Mouse (Mus musculus) midbrain, embryonic 10.5 days (tissue): ENCODE results near the gene Alad. TPM values are rescaled to one million over a fixed set of nuclear protein-coding genes. Genes with fewer than 3 reads are reported as not detected.
"Not testable (repeated sequence)": the region's sequence is repeated elsewhere in the genome, so short reads cannot be mapped to it uniquely, and the experiment has no call there.

ENCODE experiments used
- DNase-seq: peaks from one replicate; pipeline ENCODE4 v3.0.0-alpha.2; 2017; ENCODE audit warnings: low spot score
- H3K27ac ChIP-seq: fragments of 300-500 bp; sonication (generic); replicated peaks from 2 replicates; pipeline ENCODE4 v1.5.1; 2016; ENCODE audit warnings: mild to moderate bottlenecking
- H3K27me3 ChIP-seq: fragments of 300-500 bp; sonication (generic); 2 replicates; pipeline ENCODE4 v1.6.1; 2016; ENCODE audit warnings: low read depth, mild to moderate bottlenecking; ENCODE audit not compliant: poor library complexity, severe bottlenecking
- H3K36me3 ChIP-seq: fragments of 300-500 bp; sonication (generic); 2 replicates; pipeline ENCODE4 v1.6.1; 2016; ENCODE audit warnings: mild to moderate bottlenecking, moderate library complexity
- H3K4me1 ChIP-seq: fragments of 300-500 bp; sonication (generic); 2 replicates; pipeline ENCODE4 v1.6.1; 2016
- H3K4me3 ChIP-seq: fragments of 300-500 bp; sonication (generic); 2 replicates; pipeline ENCODE4 v1.5.1; 2016; ENCODE audit warnings: mild to moderate bottlenecking, moderate library complexity
- H3K9me3 ChIP-seq: fragments of 300-500 bp; sonication (generic); replicated peaks from 2 replicates; pipeline ENCODE4 v1.6.1; 2016; ENCODE audit warnings: mild to moderate bottlenecking
- WGBS: fragments of 180-500 bp; shearing (Covaris S2); methylation state at CpG from one replicate; pipeline ENCODE4 v1.1.7; 2016; 5-methylcytosine and 5-hydroxymethylcytosine counted together
- polyA plus RNA-seq: library from polyadenylated mRNA; unstranded; fragments of >200 nt; fragmentation: Nextera tagmentation; extraction: Ambion mirVana; gene quantifications from 2 replicates; pipeline ENCODE4 v1.2.1, GENCODE M21; 2016

The Alad gene
- polyA plus RNA-seq, 1 experiment from 2014 or later: 123 TPM

DNA sequence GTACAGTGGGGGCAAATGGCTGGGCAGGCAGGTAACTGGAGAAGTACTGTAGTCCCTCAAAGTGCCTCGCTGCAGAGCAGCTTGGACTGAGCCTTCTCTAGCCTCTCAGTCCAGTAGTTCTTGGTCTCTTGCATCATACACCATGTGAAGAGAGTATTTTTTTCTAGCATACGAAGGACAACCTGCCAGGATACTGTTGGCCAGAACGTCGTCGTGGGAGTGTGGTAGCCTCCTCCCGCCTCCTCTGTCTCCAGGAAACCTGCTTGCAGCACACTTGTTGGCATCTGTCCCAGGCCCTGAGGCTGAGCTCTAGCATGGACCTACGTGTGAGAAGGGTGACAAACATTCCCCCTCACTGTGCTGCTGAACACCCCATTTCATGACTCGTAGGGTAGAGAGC, 22.9 kb downstream of the Alad start:
- H3K4me3 ChIP-seq: no peak overlapping the region
- 90% methylated on average over 8 of the region's 8 CpGs for WGBS
- H3K9me3 ChIP-seq: no peaks in the 10 kb centered on the region
- H3K27me3 ChIP-seq: no peaks in the 10 kb centered on the region
- H3K36me3 ChIP-seq: peaks cover 20% of the 10 kb centered on the region
- H3K27ac ChIP-seq: no peak overlapping the region
- peaks cover 8% of the 10 kb centered on the region for H3K4me1 ChIP-seq
- DNase-seq: no peak

DNA sequence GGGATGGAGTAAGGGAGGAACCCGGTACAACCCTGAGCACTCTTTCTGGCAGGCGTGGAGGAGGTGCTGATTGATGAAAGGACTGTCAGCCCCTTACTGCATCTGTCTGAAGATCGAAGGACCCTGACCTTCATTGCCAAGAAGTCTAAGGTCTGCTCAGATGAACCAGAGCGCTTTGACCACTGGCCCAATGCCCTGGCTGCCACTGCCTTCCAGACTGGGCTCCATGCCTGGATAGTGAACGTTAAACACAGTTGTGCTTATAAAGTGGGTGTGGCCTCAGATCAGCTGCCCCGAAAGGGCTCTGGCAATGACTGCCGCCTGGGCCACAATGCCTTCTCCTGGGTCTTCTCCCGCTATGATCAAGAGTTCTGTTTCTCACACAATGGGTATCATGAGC, 23.8 kb downstream of the Alad start:
- 82% methylated on average over 8 of the region's 8 CpGs for WGBS
- no peak overlapping the region for H3K27ac ChIP-seq
- DNase-seq: no peak
- H3K36me3 ChIP-seq: peaks cover 20% of the 10 kb centered on the region
- no peak overlapping the region for H3K4me3 ChIP-seq
- H3K27me3 ChIP-seq: no peaks in the 10 kb centered on the region
- H3K4me1 ChIP-seq: peaks cover 1% of the 10 kb centered on the region; the same call in 1 of the 2 replicates
- no peaks in the 10 kb centered on the region for H3K9me3 ChIP-seq

DNA sequence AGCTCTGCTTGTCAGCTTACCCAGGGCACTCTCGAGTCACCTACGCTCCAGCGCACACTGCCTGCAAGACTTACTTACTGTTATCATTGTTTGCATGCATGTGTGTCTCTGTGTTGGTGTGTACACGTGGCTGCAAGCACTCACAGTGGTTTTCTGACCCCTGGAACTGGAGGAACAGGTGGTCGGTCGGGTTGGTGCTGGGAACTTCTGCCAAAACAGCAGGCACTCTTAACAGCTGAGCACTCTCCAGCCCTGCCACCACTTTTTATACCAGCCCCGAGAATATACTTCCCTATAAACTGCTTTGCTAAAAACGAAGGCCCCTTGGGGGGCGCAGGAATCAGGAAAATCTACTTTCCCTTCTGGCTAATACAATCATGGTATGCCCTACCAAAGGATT, 25.5 kb downstream of the Alad start:
- Histone ChIP-seq H3K9me3 (no peaks in the 10 kb centered on the region), H3K36me3 (peaks cover 13% of the 10 kb centered on the region), H3K27ac (no peak overlapping the region), H3K4me1 (no peaks in the 10 kb centered on the region), H3K27me3 (no peaks in the 10 kb centered on the region), H3K4me3 (no peak overlapping the region)
- WGBS: 75% methylated on average over 9 of the region's 9 CpGs
- no peak for DNase-seq

DNA sequence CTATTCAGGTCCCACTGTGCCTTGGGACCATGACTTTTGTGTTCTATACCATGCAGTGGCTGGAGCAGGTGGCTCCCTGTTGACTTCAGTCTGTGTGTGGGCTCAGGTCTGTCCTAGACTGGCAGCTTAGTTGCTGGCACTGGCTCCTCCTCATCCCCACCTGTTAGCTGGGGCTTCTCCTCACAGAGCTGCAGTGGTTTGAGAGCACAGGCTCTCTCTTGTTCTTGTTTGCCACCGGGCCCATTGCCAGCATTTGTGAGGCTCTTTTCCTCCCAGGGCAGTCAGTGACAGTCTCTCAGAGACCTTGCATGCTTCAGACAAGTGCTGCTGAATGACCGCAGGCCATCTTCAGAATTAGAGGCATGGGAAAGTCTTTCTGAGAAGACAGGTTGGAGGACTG, 27.0 kb downstream of the Alad start:
- no peaks in the 10 kb centered on the region for H3K9me3 ChIP-seq
- no peak for DNase-seq
- H3K36me3 ChIP-seq: peaks cover under 1% of the 10 kb centered on the region; the same call in 1 of the 2 replicates
- 84% methylated on average over 2 of the region's 2 CpGs for WGBS
- H3K4me3 ChIP-seq: no peak overlapping the region
- H3K4me1 ChIP-seq: 0 out of 2 replicates have a peak, but pooled peaks cover 6% of the 10 kb centered on the region
- H3K27ac ChIP-seq: no peak overlapping the region
- no peaks in the 10 kb centered on the region for H3K27me3 ChIP-seq

DNA sequence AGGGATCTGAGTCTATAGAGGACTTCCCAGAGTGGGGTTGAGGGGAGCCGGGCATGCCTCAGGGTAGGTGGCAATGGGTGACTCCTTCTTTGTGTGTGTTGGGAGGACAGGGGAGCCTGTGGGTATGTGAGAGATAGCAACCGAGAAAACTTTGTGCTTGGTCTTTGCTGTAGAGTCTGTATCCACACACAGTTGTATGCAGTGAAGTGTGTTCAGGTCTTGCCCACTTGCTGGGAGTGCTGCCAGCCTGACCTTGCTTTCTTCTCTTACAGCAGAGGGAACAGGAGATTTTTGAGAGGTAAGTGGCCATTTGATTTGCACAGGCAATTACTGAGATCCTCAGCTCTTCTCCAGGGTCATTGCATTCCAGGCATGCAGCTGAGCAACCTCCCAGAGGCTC, 31.8 kb downstream of the Alad start:
- no peaks in the 10 kb centered on the region for H3K27me3 ChIP-seq
- H3K9me3 ChIP-seq: no peaks in the 10 kb centered on the region
- no peak overlapping the region for H3K27ac ChIP-seq
- no peak overlapping the region for H3K4me3 ChIP-seq
- 0 out of 2 replicates have a peak, but pooled peaks cover 6% of the 10 kb centered on the region for H3K4me1 ChIP-seq
- DNase-seq: no peak
- 87% methylated on average over 2 of the region's 2 CpGs for WGBS
- no peaks in the 10 kb centered on the region for H3K36me3 ChIP-seq

DNA sequence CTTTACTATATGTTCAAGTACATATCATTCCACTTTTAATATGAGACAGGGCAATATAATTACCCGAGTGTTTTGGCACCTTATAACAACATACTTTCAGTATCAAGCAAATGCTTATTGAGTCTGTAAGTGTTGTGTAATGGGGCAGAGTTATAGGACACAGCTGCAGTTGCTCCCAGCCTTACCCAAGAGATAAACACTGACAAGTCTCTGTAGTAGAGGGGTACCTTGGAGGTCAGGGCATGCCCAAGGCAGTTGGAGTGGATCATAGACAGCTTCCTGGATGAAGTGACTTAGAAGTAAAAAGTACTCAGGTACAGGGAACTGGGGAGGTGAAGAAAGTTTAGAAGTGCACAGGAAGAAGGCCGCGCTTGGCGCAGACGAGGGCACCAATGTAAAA, 32.5 kb downstream of the Alad start:
- Histone ChIP-seq H3K9me3 (no peaks in the 10 kb centered on the region), H3K4me1 (0 out of 2 replicates have a peak, but pooled peaks cover 6% of the 10 kb centered on the region), H3K36me3 (no peaks in the 10 kb centered on the region), H3K27me3 (peaks cover 4% of the 10 kb centered on the region), H3K27ac (no peak overlapping the region), H3K4me3 (no peak overlapping the region)
- WGBS: 94% methylated on average over 5 of the region's 5 CpGs
- no peak for DNase-seq

DNA sequence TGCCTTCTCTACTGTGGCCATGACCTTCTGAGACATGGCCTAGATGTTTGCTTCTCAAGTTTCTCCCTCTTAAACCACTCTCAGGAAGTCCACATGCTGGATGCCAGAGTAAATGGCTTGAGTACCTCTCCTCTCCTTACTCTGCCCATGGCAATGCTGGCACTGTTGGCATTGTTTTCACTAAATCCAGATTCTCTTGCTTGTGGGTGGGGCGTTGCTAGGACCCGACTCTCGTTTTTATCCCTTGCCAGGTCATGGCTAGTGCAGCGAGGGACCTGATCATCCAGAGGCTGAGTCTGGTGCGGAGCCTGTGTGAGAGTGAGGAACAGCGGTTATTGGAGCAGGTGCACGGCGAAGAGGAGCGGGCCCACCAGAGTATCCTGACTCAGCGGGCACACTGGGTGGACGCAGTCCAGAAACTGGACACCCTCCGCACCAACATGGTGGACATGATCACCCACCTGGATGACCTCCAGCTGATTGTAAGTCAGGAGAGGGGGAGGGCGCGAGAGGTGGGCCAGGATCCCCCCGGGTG, 33.5 kb downstream of the Alad start:
- WGBS: 91% methylated on average over 15 of the region's 15 CpGs
- Histone ChIP-seq H3K9me3 (no peaks in the 10 kb centered on the region), H3K36me3 (no peaks in the 10 kb centered on the region), H3K4me1 (0 out of 2 replicates have a peak, but pooled peaks cover 6% of the 10 kb centered on the region), H3K4me3 (no peak overlapping the region), H3K27me3 (peaks cover 13% of the 10 kb centered on the region), H3K27ac (no peak overlapping the region)
- DNase-seq: no peak

DNA sequence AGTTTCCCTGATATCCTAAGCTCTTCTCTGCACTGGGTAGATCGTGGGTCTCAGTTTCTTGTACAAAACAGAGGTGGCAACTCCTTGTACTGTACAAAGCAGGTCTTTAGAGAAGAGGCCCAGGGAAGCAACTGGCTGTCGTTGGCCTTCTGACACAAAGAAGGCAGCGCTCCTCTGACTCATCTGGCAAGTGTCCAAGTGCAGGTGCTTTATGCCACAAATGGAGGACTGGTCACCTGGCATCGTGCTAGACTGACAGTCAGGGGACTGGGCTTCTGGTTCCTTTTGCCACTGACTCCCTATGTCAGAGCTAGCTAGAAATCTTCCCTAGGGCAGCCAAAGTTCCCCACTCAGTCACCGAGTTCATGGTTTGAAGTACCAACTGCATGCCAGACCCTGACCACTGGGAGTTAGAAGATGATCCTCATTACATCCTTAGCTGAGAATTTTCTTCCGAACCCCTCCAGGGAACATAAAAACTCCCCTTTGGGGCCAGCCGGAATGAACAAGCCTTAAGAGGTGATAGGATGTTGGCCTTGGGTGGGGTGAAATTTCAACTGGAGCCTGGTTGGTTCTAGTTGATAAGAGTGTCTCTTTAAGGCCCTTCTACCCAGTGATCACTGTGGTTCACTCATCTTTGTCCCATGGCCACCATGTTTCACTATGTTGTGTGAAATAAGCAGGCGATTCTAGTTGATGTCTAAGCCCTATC, 34.1 kb downstream of the Alad start:
- Histone ChIP-seq H3K9me3 (no peaks in the 10 kb centered on the region), H3K4me1 (0 out of 2 replicates have a peak, but pooled peaks cover 6% of the 10 kb centered on the region), H3K27me3 (peaks cover 19% of the 10 kb centered on the region), H3K27ac (no peak overlapping the region), H3K36me3 (no peaks in the 10 kb centered on the region), H3K4me3 (no peak overlapping the region)
- DNase-seq: no peak
- 83% methylated on average over 8 of the region's 8 CpGs for WGBS

DNA sequence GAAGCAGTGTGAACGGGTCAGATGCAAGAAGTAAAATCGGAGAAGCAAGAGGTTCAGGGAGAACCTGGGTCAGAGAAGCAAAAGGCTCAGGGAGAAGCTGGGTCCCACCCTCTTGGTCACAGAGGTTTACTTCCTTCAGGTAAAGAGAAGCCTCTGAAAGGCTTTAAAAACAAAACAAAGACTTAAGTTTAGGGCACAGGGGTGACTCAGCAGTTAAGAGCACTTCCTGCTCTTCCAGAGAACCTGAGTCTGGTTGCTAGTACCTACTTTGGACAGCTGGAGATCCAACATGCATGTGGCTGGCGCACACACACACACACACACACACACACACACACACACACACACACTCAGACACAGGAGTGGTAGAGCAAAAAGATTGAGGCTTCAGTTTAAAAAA, 34.8 kb downstream of the Alad start:
- peaks cover 26% of the 10 kb centered on the region for H3K27me3 ChIP-seq
- no peak for DNase-seq
- H3K27ac ChIP-seq: no peak overlapping the region
- no peak overlapping the region for H3K4me3 ChIP-seq
- no peaks in the 10 kb centered on the region for H3K36me3 ChIP-seq
- no peaks in the 10 kb centered on the region for H3K9me3 ChIP-seq
- peaks cover 9% of the 10 kb centered on the region for H3K4me1 ChIP-seq
- WGBS: 87% methylated on average over 3 of the region's 3 CpGs

DNA sequence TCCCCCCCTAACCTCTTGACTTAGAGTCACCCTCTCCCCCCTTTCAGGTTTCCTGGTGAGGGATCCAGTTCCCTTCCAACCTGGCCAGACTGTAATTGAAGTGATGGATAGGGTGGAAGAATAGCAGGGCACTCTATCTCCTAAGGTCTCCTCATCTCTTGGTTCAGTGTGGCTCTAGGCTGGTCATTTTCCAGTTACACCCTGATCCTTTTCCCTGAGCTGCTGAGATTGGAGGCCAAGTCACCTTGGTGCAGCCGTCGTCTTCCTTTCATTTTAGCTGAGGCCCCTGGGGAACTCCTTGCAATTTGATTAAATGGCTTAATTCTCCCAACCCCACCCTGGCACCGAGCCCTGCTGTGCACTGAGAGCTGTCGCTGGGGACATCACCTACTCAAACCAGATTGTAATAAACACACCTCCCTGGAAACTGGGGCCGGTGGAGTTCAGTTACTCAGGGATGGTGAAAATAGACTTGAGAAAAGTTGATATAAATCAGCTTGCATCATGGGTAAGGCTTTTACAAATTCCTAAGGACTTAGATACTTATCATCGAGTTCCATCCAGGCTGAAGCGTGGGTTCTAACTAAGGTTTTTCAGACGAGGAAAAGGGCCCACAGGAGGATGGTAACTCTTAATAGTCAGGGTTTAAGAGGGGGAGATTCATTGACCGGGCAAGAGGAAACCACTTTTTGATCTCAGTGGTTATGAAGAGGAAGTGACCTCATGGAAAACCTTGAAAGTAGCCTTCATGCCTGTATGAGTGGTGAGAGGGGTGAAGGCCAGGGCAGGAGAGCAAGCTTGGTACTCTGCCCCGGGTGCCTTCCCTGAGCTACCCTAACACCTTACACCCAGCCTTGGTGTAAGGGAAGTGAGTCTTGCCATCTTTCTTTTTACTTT, 38.8 kb downstream of the Alad start:
- H3K36me3 ChIP-seq: no peaks in the 10 kb centered on the region
- H3K4me3 ChIP-seq: no peak overlapping the region
- no peaks in the 10 kb centered on the region for H3K9me3 ChIP-seq
- H3K27ac ChIP-seq: no peak overlapping the region
- no peak for DNase-seq
- H3K4me1 ChIP-seq: peaks cover 11% of the 10 kb centered on the region
- H3K27me3 ChIP-seq: peaks cover 51% of the 10 kb centered on the region
- WGBS: 54% methylated on average over 10 of the region's 10 CpGs

DNA sequence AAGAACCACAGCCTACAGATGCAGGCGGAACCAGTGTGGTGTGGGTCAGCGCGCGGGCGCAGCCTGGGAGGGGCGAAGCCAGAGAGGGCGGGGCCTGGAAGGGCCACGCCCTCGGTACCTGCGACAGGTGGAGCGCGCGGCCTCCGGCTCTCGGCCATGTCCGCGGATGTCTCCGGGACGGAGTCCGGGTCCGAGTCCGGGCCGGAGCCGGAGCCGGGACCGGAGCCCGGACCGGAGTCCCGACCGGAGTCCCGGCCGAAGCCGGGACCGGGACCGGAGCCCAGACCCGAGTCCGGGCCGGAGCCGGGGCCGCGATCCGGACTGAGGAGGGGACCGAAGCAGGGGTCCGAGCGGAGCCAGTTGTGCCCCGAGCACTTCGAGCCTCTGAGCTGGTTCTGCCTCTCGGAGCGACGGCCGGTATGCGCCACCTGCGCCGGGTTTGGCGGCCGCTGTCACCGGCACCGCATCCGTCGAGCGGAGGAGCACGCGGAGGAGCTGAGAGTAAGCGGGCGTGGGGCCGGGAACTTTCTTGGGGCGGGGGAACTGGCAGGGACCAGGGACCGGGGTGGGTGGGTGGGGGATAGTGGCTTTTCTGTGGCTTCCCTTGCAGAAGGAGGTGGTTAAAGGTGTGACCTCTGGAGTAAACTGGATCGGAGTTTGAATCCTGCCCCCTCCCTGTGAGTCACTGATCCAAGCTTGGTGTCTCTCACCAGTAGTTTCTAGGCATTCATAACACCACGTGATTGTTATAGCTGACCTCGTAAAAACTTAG, 39.6 kb downstream of the Alad start, which contains the start of gene Bspry:
TSS of gene Bspry (plus strand) at position 117 of the 772 bp plus-strand sequence.
- no peaks in the 10 kb centered on the region for H3K9me3 ChIP-seq
- peak within 1 kb of the TSS; percentile 58 for H3K4me3 ChIP-seq
- 2% methylated on average over 71 of the region's 71 CpGs for WGBS
- peak; percentile 33 for DNase-seq
- no peaks in the 10 kb centered on the region for H3K36me3 ChIP-seq
- H3K27me3 ChIP-seq: peaks cover 51% of the 10 kb centered on the region
- H3K27ac ChIP-seq: no peak within 1 kb of the TSS
- H3K4me1 ChIP-seq: peaks cover 11% of the 10 kb centered on the region

DNA sequence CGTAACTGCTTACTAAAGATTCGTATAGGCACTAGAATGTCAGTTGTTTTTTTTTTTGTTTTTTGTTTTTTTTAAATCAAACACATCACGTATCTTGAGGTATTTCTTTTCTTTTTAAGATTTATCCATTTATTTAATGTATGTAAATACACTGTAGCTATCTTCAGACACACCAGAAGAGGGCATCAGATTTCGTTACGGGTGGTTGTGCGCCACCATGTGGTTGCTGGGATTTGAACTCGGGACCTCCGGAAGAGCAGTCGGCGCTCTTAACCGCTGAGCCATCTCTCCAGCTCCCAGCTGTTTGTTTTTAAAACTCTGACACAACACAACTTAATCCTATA, 40.2 kb downstream of the Alad start:
- peaks cover 51% of the 10 kb centered on the region for H3K27me3 ChIP-seq
- DNase-seq, H3K9me3 ChIP-seq, H3K36me3 ChIP-seq, H3K27ac ChIP-seq: not testable (repeated sequence)
- WGBS: 14% methylated on average over 11 of the region's 11 CpGs
- peaks cover 11% of the 10 kb centered on the region for H3K4me1 ChIP-seq
- peak overlapping the region; percentile 58 for H3K4me3 ChIP-seq
